Mouse (Mus musculus): ENCODE results near the gene Hrk. TPM values are rescaled to one million over a fixed set of nuclear protein-coding genes. Genes with fewer than 3 reads are reported as not detected.
A peak's percentile ranks its signal among the peaks of the same experiment; 100 is the strongest.

The Hrk gene
- polyA plus RNA-seq, 1 experiment from 2014 or later, result 0.21 TPM

GRCm38 (mm10) chr5:118188356-118188755 is 23.9 kb downstream of the Hrk start:
- Histone ChIP-seq H3K9me3 (no peaks in the 10 kb centered on the region), H3K4me1 (peaks cover 12% of the 10 kb centered on the region), H3K9ac (no peak overlapping the region), H3K36me3 (no peaks in the 10 kb centered on the region), H3K4me2 (no peak overlapping the region), H3K27me3 (peaks cover 23% of the 10 kb centered on the region), H3K4me3 (no peak overlapping the region), H3K27ac (no peak overlapping the region)
- no peak for ATAC-seq (ENCODE audit: insufficient number of reproducible peaks, insufficient read depth, low FRiP score, low TSS enrichment, low read depth)
- 25% methylated on average over 6 of the region's 6 CpGs for WGBS

- WGBS, result 81% methylated on average over 9 of the region's 9 CpGs
- H3K4me3 ChIP-seq, result no peak overlapping the region
- peaks cover 12% of the 10 kb centered on the region for H3K4me1 ChIP-seq
- H3K9ac ChIP-seq, result no peak overlapping the region
- peaks cover 25% of the 10 kb centered on the region for H3K27me3 ChIP-seq
- no peak overlapping the region for H3K27ac ChIP-seq
- no peaks in the 10 kb centered on the region for H3K36me3 ChIP-seq
- no peaks in the 10 kb centered on the region for H3K9me3 ChIP-seq
- ATAC-seq (ENCODE audit: insufficient number of reproducible peaks, insufficient read depth, low FRiP score, low TSS enrichment, low read depth), result no peak
- no peak overlapping the region for H3K4me2 ChIP-seq
These were observed 26.0 kb downstream of the Hrk start for GRCm38 (mm10) chr5:118190491-118190890.

- H3K4me1 ChIP-seq, result peaks cover 9% of the 10 kb centered on the region
- H3K36me3 ChIP-seq, result no peaks in the 10 kb centered on the region
- H3K4me3 ChIP-seq, result no peak overlapping the region
- no peak for ATAC-seq (ENCODE audit: insufficient number of reproducible peaks, insufficient read depth, low FRiP score, low TSS enrichment, low read depth)
- no peak overlapping the region for H3K9ac ChIP-seq
- no peaks in the 10 kb centered on the region for H3K9me3 ChIP-seq
- H3K27ac ChIP-seq, result no peak overlapping the region
- 20% methylated on average over 18 of the region's 18 CpGs for WGBS
- H3K27me3 ChIP-seq, result peaks cover 25% of the 10 kb centered on the region
- H3K4me2 ChIP-seq, result no peak overlapping the region
These were observed 27.8 kb downstream of the Hrk start for GRCm38 (mm10) chr5:118192221-118192620.

- no peak for ATAC-seq (ENCODE audit: insufficient number of reproducible peaks, insufficient read depth, low FRiP score, low TSS enrichment, low read depth)
- H3K9ac ChIP-seq, result no peak overlapping the region
- peaks cover 12% of the 10 kb centered on the region for H3K27me3 ChIP-seq
- no peak overlapping the region for H3K4me2 ChIP-seq
- H3K4me1 ChIP-seq, result no peaks in the 10 kb centered on the region
- no peaks in the 10 kb centered on the region for H3K9me3 ChIP-seq
- H3K4me3 ChIP-seq, result no peak overlapping the region
- no peak overlapping the region for H3K27ac ChIP-seq
- H3K36me3 ChIP-seq, result peaks cover 20% of the 10 kb centered on the region; the same call in 1 of the 2 replicates
- 69% methylated on average over 13 of the region's 13 CpGs for WGBS
These were observed 33.0 kb downstream of the Hrk start for GRCm38 (mm10) chr5:118197421-118197820.

GRCm38 (mm10) chr5:118199670-118200069 is 35.2 kb downstream of the Hrk start:
- ATAC-seq (ENCODE audit: insufficient number of reproducible peaks, insufficient read depth, low FRiP score, low TSS enrichment, low read depth), result no peak
- Histone ChIP-seq H3K4me1 (no peaks in the 10 kb centered on the region), H3K4me2 (no peak overlapping the region), H3K9ac (no peak overlapping the region), H3K4me3 (no peak overlapping the region), H3K9me3 (no peaks in the 10 kb centered on the region), H3K27ac (no peak overlapping the region), H3K36me3 (peaks cover 20% of the 10 kb centered on the region; the same call in 1 of the 2 replicates), H3K27me3 (no peaks in the 10 kb centered on the region)
- 50% methylated on average over 5 of the region's 5 CpGs for WGBS

- Histone ChIP-seq H3K36me3 (peaks cover 17% of the 10 kb centered on the region; the same call in 1 of the 2 replicates), H3K9me3 (no peaks in the 10 kb centered on the region), H3K27me3 (no peaks in the 10 kb centered on the region), H3K4me1 (peaks cover 12% of the 10 kb centered on the region; the same call in 1 of the 2 replicates), H3K9ac (no peak overlapping the region), H3K27ac (no peak overlapping the region), H3K4me3 (no peak overlapping the region), H3K4me2 (no peak overlapping the region)
- no peak for ATAC-seq (ENCODE audit: insufficient number of reproducible peaks, insufficient read depth, low FRiP score, low TSS enrichment, low read depth)
- WGBS, result 85% methylated on average over 16 of the region's 16 CpGs
These were observed 40.4 kb downstream of the Hrk start for GRCm38 (mm10) chr5:118204675-118205440.

- Histone ChIP-seq H3K27ac (no peak overlapping the region), H3K9ac (no peak overlapping the region), H3K4me1 (peaks cover 12% of the 10 kb centered on the region; the same call in 1 of the 2 replicates), H3K4me3 (no peak overlapping the region), H3K27me3 (no peaks in the 10 kb centered on the region), H3K9me3 (no peaks in the 10 kb centered on the region), H3K36me3 (peaks cover 10% of the 10 kb centered on the region; the same call in 1 of the 2 replicates), H3K4me2 (no peak overlapping the region)
- WGBS, result 73% methylated on average over 8 of the region's 8 CpGs
- ATAC-seq (ENCODE audit: insufficient number of reproducible peaks, insufficient read depth, low FRiP score, low TSS enrichment, low read depth), result no peak
These were observed 41.4 kb downstream of the Hrk start for GRCm38 (mm10) chr5:118205852-118206251.

GRCm38 (mm10) chr5:118214012-118214411 is 49.6 kb downstream of the Hrk start:
- 18% methylated on average over 5 of the region's 5 CpGs for WGBS
- peak overlapping the region; percentile 42 for H3K4me3 ChIP-seq
- no peaks in the 10 kb centered on the region for H3K27me3 ChIP-seq
- no peak overlapping the region for H3K27ac ChIP-seq
- ATAC-seq (ENCODE audit: insufficient number of reproducible peaks, insufficient read depth, low FRiP score, low TSS enrichment, low read depth), result no peak
- peaks cover 15% of the 10 kb centered on the region; the same call in 1 of the 2 replicates for H3K36me3 ChIP-seq
- H3K4me2 ChIP-seq, result peak overlapping the region; percentile 76
- peak overlapping the region; percentile 61 for H3K9ac ChIP-seq
- H3K4me1 ChIP-seq, result peaks cover 29% of the 10 kb centered on the region
- no peaks in the 10 kb centered on the region for H3K9me3 ChIP-seq

GRCm38 (mm10) chr5:118214418-118215154 is 50.1 kb downstream of the Hrk start:
- Histone ChIP-seq H3K4me2 (peak overlapping the region; percentile 76), H3K27me3 (no peaks in the 10 kb centered on the region), H3K36me3 (peaks cover 17% of the 10 kb centered on the region; the same call in 1 of the 2 replicates), H3K27ac (no peak overlapping the region), H3K9ac (peak overlapping the region; percentile 61), H3K9me3 (no peaks in the 10 kb centered on the region), H3K4me3 (peak overlapping the region; percentile 42), H3K4me1 (peaks cover 29% of the 10 kb centered on the region)
- 6% methylated on average over 24 of the region's 24 CpGs for WGBS
- peak; percentile 56; the same call in 1 of the 2 replicates for ATAC-seq (ENCODE audit: insufficient number of reproducible peaks, insufficient read depth, low FRiP score, low TSS enrichment, low read depth)

- H3K27me3 ChIP-seq, result no peaks in the 10 kb centered on the region
- ATAC-seq (ENCODE audit: insufficient number of reproducible peaks, insufficient read depth, low FRiP score, low TSS enrichment, low read depth), result no peak
- H3K9ac ChIP-seq, result no peak overlapping the region
- no peaks in the 10 kb centered on the region for H3K9me3 ChIP-seq
- no peak overlapping the region for H3K4me2 ChIP-seq
- peaks cover 41% of the 10 kb centered on the region for H3K36me3 ChIP-seq
- peaks cover 29% of the 10 kb centered on the region for H3K4me1 ChIP-seq
- 61% methylated on average over 6 of the region's 6 CpGs for WGBS
- H3K27ac ChIP-seq, result no peak overlapping the region
- no peak overlapping the region for H3K4me3 ChIP-seq
These were observed 53.0 kb downstream of the Hrk start for GRCm38 (mm10) chr5:118217410-118217809.

GRCm38 (mm10) chr5:118223142-118223757 is 58.8 kb downstream of the Hrk start:
- Histone ChIP-seq H3K9ac (no peak overlapping the region), H3K36me3 (peaks cover 49% of the 10 kb centered on the region), H3K4me3 (no peak overlapping the region), H3K27me3 (no peaks in the 10 kb centered on the region), H3K9me3 (no peaks in the 10 kb centered on the region), H3K27ac (no peak overlapping the region), H3K4me1 (no peaks in the 10 kb centered on the region), H3K4me2 (no peak overlapping the region)
- WGBS, result 79% methylated on average over 9 of the region's 9 CpGs
- no peak for ATAC-seq (ENCODE audit: insufficient number of reproducible peaks, insufficient read depth, low FRiP score, low TSS enrichment, low read depth)
